ENCODE assay signal across 21 mouse cellular contexts in the genomic region with DNA sequence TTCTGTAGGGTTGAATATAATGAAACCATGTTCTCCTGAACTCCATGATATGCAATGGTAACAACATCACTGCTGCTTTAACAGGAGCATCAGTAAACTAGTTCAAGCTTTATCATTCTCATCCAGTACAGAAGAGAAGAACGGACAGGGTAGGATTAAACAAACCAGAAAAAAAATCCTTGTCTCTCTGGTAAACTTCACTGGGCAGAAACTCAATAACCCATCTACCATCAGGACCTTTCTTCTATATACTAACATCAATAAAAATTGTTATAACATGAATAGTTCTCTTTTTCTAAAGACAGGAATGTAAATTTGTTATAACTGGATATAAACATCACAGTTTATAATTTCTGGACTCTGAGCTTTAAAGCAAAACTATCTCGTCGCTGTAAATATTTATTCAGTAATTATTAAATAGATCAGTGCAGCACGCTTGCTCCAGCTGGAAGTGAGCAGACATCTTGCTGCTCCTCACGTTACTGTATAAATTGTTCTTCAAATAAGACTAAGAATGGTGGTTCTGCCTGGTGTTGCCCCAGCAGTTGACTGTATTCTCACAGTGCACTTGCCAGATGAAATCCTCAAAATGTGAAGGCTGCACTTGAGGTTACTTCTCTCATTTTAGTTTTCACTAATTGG.
DNase-seq lines count a peak whose midpoint lies in the region; ATAC-seq and TF ChIP-seq lines count a peak whose summit lies in the region.
"Had no signal": no experiment of that assay in that cellular context is flagged by ENCODE, and none has a peak within 500 bp of the region (broad histone marks: within the 10 kb centered on the region; RNA-seq: fewer than 3 reads in every experiment).

No protein-coding gene starts in this region.

- no peaks in the 10 kb centered on the region for H3K4me1 ChIP-seq in liver, adult 2 months (ENCODE audit: control insufficient read depth, insufficient read depth, low read length)
- no peaks in the 10 kb centered on the region for H3K4me1 ChIP-seq in liver, postnatal 0 days (ENCODE audit: insufficient read depth)
- no peaks in the 10 kb centered on the region for H3K4me1 ChIP-seq in lung, embryonic 15.5 days
- H3K4me1 ChIP-seq: embryonic facial prominence, embryonic 13.5 days; embryonic facial prominence, embryonic 15.5 days; forebrain, embryonic 12.5 days had no signal

- H3K4me2 ChIP-seq in liver, postnatal 0 days (ENCODE audit: low read depth, low read length), result no peak overlapping the region
- no peak overlapping the region for H3K4me2 ChIP-seq in lung, embryonic 15.5 days
- H3K4me2 ChIP-seq: embryonic facial prominence, embryonic 13.5 days; embryonic facial prominence, embryonic 15.5 days; forebrain, embryonic 12.5 days had no signal

- H3K4me3 ChIP-seq in liver, adult 2 months (ENCODE audit: insufficient read depth, low read depth, low read length), result no peak overlapping the region
- H3K4me3 ChIP-seq in liver, postnatal 0 days (ENCODE audit: low read depth, low read length), result no peak overlapping the region
- no peak overlapping the region for H3K4me3 ChIP-seq in lung, embryonic 15.5 days
- H3K4me3 ChIP-seq: embryonic facial prominence, embryonic 13.5 days; embryonic facial prominence, embryonic 15.5 days; erythroblast, embryonic 14.5 days; forebrain, embryonic 10.5 days; forebrain, embryonic 12.5 days had no signal

- peak; percentile 6 for DNase-seq in liver, adult 2 months (ENCODE audit: extremely low read depth, low read depth, low spot score)
- no peak for DNase-seq in liver, postnatal 0 days
- DNase-seq in lung, postnatal 25 days (ENCODE audit: low spot score), result no peak
- DNase-seq: adrenal gland, adult 2 months; adrenal gland, postnatal 10 days; adrenal gland, postnatal 25 days; cerebellum, adult 11 months; cerebellum, adult 18-20 months; cerebellum, adult 8-10 months; cerebellum, adult 9-11 months; cerebellum, postnatal 14 days; cerebellum, postnatal 36 days; embryo, embryonic 11 days had no signal

- no peak for ATAC-seq in liver, postnatal 0 days
- ATAC-seq in lung, embryonic 15.5 days (ENCODE audit: borderline replicate concordance, extremely low read depth, low FRiP score, low TSS enrichment), result peak; percentile 81; the same call in 1 of the 2 replicates
- ATAC-seq: forebrain, embryonic 14.5 days; forebrain, embryonic 16.5 days had no signal

- no peak overlapping the region for H3K27ac ChIP-seq in liver, adult 2 months (replicated peaks; ENCODE audit: insufficient read depth, low read depth, low read length)
- no peak overlapping the region for H3K27ac ChIP-seq in liver, postnatal 0 days (ENCODE audit: low read depth)
- no peak overlapping the region for H3K27ac ChIP-seq in lung, embryonic 15.5 days
- H3K27ac ChIP-seq: embryonic facial prominence, embryonic 13.5 days; embryonic facial prominence, embryonic 15.5 days; forebrain, embryonic 10.5 days; forebrain, embryonic 12.5 days had no signal

- no peak overlapping the region for H3K9ac ChIP-seq in liver, adult 2 months (ENCODE audit: low read depth, low read length)
- no peak overlapping the region for H3K9ac ChIP-seq in liver, postnatal 0 days (replicated peaks)
- H3K9ac ChIP-seq in lung, embryonic 15.5 days, result no peak overlapping the region
- H3K9ac ChIP-seq: embryonic facial prominence, embryonic 13.5 days; embryonic facial prominence, embryonic 15.5 days; forebrain, embryonic 12.5 days had no signal

- no peaks in the 10 kb centered on the region for H3K27me3 ChIP-seq in liver, adult 2 months (ENCODE audit: control insufficient read depth, insufficient read depth, low read length)
- H3K27me3 ChIP-seq in liver, postnatal 0 days (ENCODE audit: insufficient read depth, low read length), result no peaks in the 10 kb centered on the region
- H3K27me3 ChIP-seq in lung, embryonic 15.5 days, result no peaks in the 10 kb centered on the region
- H3K27me3 ChIP-seq: embryonic facial prominence, embryonic 13.5 days; embryonic facial prominence, embryonic 15.5 days; forebrain, embryonic 12.5 days had no signal

- TF ChIP-seq CTCF in liver, adult 2 months (IDR thresholded peaks at IDR 0.05; ENCODE audit: low read depth, low read length), result no peak
- TF ChIP-seq CTCF in liver, postnatal 0 days (IDR thresholded peaks at IDR 0.05; ENCODE audit: low read depth), result no peak

- no peaks in the 10 kb centered on the region for H3K9me3 ChIP-seq in liver, postnatal 0 days (ENCODE audit: low read length)
- no peaks in the 10 kb centered on the region for H3K9me3 ChIP-seq in lung, embryonic 15.5 days
- H3K9me3 ChIP-seq: embryonic facial prominence, embryonic 13.5 days; embryonic facial prominence, embryonic 15.5 days; forebrain, embryonic 10.5 days; forebrain, embryonic 12.5 days had no signal

- no peak for TF ChIP-seq POLR2A in liver, adult 2 months (IDR thresholded peaks at IDR 0.05; ENCODE audit: extremely low read depth, insufficient read depth, low read length)

- no peak for TF ChIP-seq EP300 in liver, postnatal 0 days (IDR thresholded peaks at IDR 0.05; ENCODE audit: low read depth)

- no peaks in the 10 kb centered on the region for H3K79me2 ChIP-seq in liver, adult 2 months (ENCODE audit: control insufficient read depth, insufficient read depth, low read length)

- no peaks in the 10 kb centered on the region for H3K36me3 ChIP-seq in liver, adult 2 months (ENCODE audit: control insufficient read depth, insufficient read depth, low read length)
- H3K36me3 ChIP-seq in liver, postnatal 0 days (replicated peaks; ENCODE audit: insufficient read depth, low read length), result no peaks in the 10 kb centered on the region
- no peaks in the 10 kb centered on the region for H3K36me3 ChIP-seq in lung, embryonic 15.5 days
- H3K36me3 ChIP-seq: embryonic facial prominence, embryonic 13.5 days; embryonic facial prominence, embryonic 15.5 days; forebrain, embryonic 10.5 days; forebrain, embryonic 12.5 days had no signal

- 65% methylated on average over 5 of the region's 5 CpGs for WGBS in liver, adult 2 months
- 72% methylated on average over 5 of the region's 5 CpGs for WGBS in liver, postnatal 0 days (ENCODE audit: insufficient replicate concordance)
- WGBS in lung, embryonic 15.5 days, result 33% methylated on average over 5 of the region's 5 CpGs
